Mouse (Mus musculus) monocyte, adult 2 months (primary cell): ENCODE results near the gene Hoxc12.

ENCODE experiments used
- DNase-seq, 2 experiments: peaks; one replicate each; pipeline ENCODE4 v3.0.0; 2022; ENCODE audit warnings: low spot score in 2 of 2, low read depth in 1 of 2

Gene Hoxc12

DNA sequence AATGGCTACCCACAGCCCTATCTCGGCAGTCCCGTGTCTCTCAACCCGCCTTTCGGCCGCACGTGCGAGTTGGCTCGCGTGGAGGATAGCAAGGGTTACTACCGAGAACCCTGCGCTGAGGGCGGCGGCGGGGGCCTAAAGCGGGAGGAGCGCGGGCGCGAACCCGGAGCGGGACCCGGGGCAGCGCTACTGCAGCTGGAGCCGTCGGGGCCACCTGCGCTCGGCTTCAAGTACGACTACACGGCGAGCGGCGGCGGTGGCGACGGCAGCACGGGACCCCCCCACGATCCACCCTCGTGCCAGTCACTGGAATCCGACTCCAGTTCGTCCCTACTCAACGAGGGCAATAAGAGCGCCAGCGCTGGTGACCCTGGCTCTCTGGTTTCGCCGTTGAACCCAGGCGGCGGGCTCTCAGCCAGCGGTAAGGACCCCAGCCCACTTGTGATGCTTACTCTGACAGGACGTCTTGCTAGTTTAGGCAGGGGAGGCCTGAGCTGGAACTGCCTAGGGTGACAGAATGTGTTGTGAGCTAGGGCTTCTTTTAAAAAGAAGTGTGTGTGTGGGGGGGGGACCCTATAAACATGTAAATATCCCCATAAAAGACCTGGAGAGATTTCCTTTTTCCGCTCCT is 594 bp downstream of the Hoxc12 start:
- no peak for DNase-seq

DNA sequence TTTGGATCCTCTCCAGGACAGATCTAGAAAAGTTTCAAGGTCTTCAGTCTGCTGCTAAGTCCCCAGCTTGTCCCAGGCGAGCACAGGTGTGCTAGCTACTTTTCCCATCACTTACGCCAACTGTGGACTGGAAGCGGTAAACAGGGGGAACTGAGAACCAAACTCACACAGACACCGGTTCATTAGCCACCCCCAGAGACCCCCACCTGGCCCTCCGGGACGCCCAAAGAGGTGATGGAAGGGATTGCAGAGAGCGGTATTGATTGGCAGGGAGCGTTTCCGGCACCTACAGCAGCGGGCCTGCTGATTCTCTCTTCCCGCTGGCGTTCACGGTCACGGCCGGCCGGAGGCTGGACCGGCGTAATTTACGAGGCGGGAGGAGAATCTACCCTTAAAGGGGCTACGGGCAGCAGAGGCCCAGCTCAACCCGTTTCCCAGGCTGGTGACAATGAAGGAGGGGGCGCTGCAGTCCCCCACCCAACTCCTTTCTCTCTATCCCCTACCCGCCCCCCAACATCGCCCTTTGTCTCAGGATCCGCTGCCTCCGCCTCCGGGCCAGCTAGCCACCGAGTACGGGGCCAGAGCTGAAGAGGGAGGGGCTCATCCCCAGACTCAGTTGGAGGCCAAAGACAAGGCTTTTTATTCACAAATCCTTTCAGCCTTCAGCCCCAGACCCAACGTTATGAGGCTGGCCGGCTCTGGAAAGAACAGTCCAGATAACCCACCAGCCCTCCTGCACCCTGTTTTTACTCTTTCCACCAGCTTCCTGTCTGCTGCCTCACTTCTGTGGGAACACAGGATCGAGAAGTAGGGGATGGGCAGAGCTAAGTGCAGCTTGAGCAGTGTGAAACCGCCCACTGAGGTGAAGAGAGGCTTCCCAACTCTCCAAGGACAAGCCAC is 2.9 kb downstream of the Hoxc12 start:
- no peak for DNase-seq

DNA sequence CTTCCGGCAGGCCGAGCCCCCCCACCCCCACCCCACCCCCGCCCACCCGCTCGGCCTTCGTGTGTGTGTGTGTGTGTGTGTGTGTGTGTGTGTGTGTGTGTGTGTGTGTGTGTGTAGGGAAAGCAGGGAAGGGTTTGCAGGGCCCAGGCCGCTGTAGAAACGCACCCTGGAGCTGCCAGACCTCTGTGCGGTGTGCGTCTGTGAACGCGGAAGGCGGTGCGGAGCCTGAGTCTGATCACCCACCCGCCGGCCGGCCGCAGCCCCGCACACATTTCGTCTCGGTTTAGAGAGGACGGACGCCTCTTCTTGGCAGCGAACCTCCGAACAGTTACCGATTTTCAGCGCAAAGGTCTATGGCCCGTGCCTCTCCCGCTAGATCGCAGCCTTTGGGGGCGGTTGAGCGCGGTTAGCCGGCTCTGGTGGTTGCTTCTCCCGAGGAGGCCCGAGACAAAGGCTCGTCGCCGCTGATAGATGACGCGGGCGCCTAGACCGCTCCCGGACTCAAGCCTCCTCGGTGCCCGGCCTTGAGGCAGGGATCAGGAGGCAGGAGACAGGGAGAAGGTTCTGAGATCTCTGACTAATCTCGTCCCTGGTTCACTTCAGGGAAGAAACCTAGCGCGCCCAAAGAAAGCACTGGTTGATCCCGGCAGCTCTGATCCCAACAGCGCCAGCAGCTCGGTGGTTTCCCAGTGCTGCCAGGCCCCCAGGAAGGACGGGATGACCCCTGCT is 6.3 kb downstream of the Hoxc12 start:
- DNase-seq, result no peak

DNA sequence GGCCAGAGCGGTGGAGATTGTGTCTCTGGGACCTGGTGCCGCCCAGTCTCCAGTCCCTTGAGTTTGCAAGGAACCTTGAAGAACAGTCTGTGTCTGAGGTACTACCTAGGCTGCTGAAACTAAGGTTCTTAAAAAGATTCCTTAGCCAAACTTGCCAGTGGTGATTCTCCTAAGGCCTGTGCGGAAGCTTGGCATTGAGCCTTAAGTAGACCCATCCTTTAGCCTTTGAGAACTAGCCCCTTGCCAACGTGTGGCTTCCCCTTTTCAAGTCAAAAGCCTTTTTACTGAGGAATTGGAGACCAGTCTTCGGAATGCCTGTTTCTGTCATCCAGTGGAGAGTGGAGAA is 6.9 kb downstream of the Hoxc12 start:
- DNase-seq, result no peak

DNA sequence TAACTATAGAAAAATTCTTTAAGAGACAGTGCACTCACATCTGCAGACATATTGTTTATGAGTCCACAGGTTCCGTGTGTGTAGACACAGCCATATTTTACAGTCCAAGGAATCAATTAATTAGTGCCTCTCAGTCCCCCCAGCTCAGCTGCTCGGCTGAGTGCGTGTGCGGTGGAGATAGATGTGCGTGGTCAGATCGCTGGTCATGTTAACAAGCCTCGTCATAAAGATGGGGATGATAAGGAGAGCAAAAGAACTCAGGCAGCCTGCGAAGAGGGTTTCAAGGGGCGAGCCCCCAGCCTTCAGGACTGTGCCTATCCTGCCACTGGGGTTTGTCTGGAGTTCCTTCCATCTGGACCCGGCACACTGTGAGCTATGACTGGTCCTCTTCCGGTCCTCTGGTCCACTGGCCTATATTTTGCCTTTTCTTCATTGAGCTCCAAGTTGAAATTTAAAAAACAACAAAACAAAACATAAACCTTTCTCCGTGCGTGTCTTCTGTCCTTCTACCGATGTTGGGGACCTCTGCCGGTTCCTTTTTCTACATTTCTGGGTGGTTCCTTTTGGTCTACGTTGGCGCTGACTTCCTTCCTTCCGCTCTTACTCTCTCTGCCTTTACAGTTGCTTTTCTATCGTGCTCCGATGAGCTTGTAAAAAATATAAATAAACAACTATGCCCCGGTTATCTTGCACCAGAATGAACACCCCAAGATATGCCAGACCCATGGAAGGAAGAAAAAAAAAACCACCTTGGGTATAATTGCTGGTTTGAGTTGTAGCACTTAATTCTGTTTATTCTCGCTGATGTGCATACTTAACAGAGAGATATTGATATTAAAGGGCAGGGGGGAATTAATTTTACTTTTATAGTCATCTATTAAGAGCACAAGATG is 8.9 kb downstream of the Hoxc12 start:
- no peak for DNase-seq

DNA sequence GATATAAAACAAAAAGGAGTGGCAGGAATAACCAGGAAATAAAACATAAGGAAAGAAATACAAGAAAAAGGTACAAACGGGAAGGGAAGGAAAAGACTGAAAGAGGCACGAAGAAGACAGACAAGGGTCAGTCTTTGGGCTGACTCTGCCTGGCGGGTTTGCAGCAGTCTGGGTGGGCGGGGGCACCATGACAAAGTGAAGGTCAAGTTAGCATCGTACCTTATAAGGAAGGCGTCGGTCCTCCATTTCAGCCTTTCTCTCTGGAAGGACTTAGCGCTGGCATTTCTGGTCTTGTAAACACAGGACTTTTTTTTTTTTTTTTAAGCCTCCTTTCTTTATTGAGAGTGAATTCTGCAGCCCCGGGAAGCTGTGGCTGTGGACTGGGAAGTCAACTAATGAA is 10.7 kb downstream of the Hoxc12 start:
- DNase-seq, result no peak

- DNase-seq, result no peak
Measured at GRCm38 (mm10) chr15:102948842-102949241, 12.3 kb downstream of the Hoxc12 start.

DNA sequence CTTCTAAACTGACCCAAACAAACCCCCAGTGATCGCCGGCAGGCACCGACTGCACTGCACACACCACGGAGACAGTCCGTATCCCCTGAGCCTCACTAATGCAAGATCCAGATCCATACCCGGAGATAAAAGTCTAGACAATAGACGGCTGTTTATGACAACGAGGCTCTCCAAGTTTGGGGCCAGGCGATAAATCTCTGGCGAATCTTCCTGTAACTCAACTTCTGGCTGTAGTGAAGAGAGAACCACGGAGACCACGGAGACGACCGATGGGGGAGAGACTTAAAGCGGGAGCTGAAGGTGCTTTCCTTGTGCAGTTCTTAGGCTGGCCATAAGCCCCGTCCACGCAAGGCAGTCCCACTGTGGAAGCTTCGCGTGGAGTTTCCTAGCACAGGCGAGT is 13.1 kb downstream of the Hoxc12 start:
- no peak for DNase-seq

GRCm38 (mm10) chr15:102950877-102951276 is 14.3 kb downstream of the Hoxc12 start:
- no peak for DNase-seq

DNA sequence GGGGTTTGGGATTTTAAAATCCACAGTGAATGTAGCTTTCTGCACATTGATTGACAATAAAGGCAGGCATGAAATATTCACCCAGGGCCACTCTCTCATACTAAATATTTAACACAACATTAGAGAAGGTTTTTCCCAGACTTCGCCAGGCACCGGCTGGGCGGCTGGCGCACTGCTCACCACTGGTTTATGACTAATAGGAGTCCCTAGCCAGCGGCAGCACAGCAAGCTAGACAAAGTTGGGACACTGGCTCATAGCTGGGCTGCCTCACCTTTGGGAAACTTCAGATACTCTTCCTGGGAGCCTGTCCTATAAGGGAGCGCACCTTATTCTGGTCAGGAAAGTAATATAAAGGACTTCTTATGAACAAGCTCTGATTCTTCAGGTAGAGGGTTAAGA is 17.0 kb downstream of the Hoxc12 start:
- DNase-seq, result no peak

DNA sequence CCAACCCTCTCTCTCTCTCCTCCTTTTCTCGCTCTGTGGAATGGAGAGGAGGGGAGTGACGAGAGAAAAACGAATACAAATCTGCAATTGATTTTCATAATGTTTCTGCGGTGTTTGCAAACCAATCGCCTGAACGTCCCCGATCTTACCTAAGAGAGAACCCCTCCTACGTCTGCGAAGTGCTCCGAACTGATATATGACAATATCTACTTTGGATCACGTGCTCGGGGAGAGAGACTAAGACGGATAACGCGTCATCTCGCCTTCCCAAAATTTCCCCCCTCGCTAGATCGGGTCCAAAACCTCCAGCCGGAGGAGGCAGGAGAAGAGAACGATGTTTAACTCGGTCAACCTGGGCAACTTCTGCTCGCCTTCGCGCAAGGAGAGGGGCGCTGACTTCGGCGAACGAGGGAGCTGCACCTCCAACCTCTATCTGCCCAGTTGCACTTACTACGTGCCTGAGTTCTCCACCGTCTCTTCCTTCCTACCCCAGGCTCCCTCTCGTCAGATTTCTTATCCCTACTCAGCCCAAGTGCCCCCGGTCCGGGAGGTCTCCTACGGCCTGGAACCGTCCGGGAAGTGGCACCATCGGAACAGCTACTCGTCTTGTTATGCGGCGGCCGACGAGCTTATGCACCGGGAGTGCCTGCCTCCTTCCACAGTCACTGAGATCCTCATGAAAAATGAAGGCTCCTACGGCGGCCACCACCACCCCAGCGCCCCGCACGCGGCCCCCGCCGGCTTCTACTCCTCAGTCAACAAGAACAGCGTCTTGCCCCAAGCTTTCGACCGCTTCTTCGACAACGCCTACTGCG is 17.8 kb downstream of the Hoxc12 start, which contains the start of gene Hoxc11:
Gene Hoxc11, plus strand, starts transcription at position 236 of the 815 bp plus-strand sequence.
- no peak for DNase-seq

GRCm38 (mm10) chr15:102955007-102955382 is 18.4 kb downstream of the Hoxc12 start:
- DNase-seq, result no peak

- no peak for DNase-seq
Measured at GRCm38 (mm10) chr15:102955833-102956640, 19.5 kb downstream of the Hoxc12 start.

- no peak for DNase-seq
Measured at GRCm38 (mm10) chr15:102956906-102957305, 20.3 kb downstream of the Hoxc12 start.

DNA sequence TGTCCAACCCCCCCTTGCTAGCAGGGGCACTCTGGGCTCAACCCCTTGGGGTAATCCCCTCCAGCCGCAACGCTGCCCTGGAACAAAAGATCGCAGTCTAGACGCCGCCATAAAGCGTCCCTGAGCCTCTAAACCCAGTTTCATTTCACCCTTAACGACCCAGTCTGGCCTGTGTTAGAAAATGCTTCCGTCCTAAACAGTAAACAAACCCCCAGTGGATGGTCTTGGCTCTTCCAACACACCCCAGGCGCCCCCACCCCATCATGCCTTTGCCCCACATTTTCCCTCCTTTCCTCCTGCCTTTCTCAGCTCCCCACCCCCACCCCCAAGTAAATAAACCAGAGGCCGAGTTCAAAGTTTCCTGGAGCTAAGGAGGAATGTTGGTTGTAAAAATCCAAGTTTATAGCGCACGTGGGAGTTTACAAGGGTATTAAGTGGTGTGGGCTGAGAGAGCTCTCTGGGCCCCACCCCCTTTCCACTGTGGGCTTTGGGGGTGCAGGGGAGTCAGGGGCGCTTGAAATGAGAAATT is 23.2 kb downstream of the Hoxc12 start:
- DNase-seq, result no peak

DNA sequence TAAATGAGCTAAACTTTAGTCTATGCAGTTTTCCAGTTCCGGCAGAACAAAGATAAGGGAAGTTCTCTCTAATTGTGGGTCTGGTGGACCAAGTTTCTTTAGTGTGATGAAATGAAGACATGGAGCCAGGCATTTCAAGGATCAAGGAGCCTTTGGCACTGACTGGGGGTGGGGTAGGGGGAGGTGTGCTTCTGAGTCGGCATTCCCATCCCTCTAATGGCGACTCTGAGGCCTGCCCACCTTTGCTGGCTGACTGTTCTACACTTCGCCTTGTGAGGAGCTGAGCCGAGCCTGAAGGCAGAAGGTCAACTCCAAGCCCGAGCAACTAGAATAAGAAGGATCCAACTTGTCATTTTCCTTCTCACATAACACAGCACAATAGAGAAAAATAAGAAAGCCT is 25.2 kb downstream of the Hoxc12 start:
- DNase-seq, result no peak

GRCm38 (mm10) chr15:102962492-102962891 is 25.9 kb downstream of the Hoxc12 start:
- DNase-seq, result no peak

DNA sequence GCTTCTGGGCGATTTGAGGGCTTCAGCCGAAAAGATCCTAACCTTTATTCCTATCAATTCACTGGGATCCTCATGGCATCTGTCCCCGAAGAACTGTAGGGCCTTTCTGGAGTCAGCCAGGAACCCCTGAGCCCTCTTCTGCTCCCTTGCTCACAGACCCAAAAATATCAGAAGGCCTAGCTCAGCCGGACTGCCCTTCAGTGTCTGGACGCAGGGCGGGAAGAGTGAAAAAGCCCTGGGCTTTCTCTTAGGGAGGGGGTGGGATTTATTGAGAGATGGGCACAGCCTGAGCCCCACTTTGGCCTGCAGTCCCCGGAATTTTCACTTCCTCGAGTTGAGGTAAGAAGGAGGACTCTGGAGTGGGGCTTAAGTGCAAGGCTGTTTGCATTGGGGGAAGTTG is 26.7 kb downstream of the Hoxc12 start:
- no peak for DNase-seq
